Mouse (Mus musculus): ENCODE results near the gene Spop.
A peak's percentile ranks its signal among the peaks of the same experiment; 100 is the strongest.
"Not testable (repeated sequence)": the region's sequence is repeated elsewhere in the genome, so short reads cannot be mapped to it uniquely, and the experiment has no call there.

The Spop gene

DNA sequence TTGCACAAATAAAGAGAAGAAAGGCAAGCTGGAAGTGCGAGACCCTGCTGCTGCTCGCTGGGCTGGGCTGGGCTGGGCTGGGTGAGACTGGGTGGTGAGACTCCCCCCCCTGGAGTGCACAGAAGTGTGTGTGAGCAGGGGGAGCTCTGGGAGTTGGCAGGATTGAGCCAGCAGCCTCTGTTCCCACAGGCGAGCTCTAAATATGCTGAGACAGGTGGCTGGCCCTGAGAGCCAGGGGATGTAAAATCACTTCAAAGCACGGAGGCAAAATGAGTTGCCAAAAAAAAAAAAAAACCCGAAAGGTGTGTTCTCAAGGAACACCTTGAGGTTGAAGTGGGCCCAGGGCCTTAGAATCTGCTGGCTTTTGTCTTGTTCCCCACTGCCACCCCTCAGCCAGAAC, 22.1 kb upstream of the Spop start:
- DNase-seq (ENCODE audit: low read depth): no peak

GRCm38 (mm10) chr11:95392223-95392667, 21.6 kb upstream of the Spop start:
- DNase-seq (ENCODE audit: low read depth): no peak

DNA sequence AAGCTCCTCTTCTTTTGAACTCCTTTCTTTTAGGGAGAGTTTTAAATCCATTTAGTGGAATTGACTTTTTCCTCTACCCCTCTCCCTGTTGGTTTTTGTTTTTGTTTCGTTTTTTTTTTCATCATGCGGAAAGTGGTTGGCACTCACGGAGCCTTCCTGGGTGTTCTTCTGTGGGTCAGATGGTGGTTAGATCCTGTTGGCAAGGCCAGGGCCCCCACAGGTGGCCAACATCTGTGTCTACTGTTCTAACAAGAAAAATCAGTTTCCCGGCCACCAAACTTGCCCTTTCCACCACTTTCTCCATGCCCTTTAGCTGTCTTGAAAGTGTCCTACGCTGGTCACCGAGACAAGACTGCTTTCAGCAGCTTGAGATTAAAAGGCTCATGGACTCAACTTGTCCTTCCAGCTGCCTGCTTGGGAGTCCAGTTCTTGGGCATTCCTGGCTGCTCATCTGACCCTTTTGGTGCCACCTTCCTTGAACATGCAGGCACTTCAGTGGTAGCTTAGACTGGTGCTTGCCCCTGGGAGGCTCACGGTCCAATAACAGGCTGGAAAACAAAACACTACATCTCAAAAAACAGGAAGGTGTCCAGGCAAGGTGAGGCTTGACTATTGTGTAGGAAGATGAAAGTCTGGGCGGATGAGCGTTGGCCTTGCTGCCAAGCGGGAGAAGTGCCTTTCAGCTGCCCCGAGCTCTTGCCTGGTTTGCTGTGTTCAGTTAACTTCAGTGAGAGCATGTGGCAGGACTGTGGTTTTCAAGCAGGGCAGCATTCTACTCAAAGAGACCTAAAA, 21.0 kb upstream of the Spop start:
- DNase-seq (ENCODE audit: low read depth): no peak

GRCm38 (mm10) chr11:95393500-95393816, 20.4 kb upstream of the Spop start:
- DNase-seq (ENCODE audit: low read depth): no peak

- no peak for DNase-seq (ENCODE audit: low read depth)
Measured at GRCm38 (mm10) chr11:95394112-95394511, 19.8 kb upstream of the Spop start.

- no peak for DNase-seq (ENCODE audit: low read depth)
Measured at GRCm38 (mm10) chr11:95396548-95396947, 17.3 kb upstream of the Spop start.

DNA sequence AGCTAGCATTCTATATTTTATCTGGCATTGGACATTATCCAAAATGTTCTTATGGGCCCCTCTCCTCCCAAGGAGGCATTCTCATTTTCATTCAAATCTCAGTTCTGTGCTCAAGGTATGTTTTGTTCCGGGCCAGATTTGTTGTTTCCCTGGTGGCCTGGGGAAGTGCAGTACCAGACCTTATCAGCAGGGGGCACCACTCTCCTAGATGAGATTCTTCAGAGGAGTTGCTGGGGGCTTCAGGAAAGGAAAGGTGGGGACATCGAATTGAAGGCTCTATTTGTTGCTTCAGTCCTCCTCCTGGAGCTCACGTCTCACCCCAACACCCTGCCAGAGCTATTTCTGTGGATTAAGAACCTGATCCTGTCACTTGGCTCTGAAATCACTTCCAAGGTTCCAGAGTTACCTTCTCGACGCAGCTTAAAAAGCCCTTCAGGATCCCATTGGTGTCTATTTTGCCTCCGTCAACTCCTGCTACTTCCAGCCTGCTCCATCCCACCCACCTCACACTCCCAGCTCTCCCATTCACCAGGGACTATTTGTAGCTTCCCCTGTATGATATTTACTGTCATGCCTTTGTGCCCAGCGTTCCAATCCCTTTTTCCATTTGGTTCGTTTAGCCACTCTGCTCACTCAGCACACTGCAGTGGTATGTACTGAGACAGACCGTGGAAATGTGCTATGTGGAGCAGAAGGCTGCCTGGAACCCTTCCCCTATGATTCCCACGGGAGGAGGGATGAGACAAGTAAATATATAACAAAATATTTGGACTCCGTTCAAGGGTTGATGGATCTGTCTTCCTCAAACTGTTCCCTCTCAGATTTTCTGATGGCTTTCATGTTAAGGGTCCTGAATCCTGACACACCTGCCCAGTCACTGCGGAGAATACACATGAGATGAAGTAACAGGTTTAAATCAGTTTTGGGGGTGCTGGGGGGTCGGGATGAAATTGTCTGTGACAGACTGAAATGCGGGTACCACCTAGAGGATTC, 15.7 kb upstream of the Spop start:
- peak; percentile 84 for DNase-seq (ENCODE audit: low read depth)

DNA sequence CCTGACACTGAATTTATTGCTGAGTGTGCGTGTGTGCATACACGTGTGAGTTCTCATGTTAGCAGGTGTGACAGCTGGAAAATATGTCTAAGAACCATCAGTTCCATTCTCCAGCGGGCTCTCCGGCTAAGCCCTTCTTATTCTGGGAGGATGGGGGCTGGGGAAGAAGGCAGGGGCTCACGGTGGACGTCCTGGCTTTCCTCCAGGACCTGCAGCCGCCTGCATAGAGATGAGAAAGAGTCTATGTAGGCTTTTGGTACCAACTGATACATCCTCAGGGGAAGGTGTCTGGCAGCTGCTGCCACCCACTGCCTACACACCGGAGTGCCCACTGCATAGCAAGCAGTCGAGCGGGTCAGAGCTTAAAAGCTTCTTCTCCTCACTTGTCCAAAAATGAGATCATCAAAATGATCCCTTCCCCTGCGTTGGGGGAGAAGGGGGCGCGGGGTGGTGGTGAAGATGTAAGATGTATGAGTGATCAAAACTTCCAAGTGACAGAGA, 14.3 kb upstream of the Spop start:
- DNase-seq (ENCODE audit: low read depth): no peak

GRCm38 (mm10) chr11:95401568-95401967, 12.3 kb upstream of the Spop start:
- no peak for DNase-seq (ENCODE audit: low read depth)

DNA sequence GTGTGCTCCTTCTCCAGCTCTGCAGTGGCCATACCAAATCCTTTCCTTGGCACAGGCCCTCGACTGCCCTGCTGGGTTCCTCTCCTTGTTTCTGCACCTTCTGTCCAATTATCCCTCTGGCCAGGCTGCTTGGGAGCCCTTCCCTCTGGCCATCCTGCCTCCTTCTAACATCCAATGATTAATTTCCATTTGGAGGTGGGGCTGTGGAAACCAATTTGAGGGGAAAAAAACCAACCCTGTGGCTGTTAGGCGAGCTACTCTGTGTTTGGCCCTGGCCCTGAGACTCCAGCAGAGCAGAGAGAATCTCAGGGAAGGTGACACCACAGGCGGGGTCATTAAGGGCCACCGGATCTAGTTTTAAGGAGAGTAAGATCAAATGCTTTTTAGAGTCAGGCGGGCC, 11.7 kb upstream of the Spop start:
- no peak for DNase-seq (ENCODE audit: low read depth)

- DNase-seq (ENCODE audit: low read depth): no peak
Measured at GRCm38 (mm10) chr11:95402658-95403101, 11.2 kb upstream of the Spop start.

DNA sequence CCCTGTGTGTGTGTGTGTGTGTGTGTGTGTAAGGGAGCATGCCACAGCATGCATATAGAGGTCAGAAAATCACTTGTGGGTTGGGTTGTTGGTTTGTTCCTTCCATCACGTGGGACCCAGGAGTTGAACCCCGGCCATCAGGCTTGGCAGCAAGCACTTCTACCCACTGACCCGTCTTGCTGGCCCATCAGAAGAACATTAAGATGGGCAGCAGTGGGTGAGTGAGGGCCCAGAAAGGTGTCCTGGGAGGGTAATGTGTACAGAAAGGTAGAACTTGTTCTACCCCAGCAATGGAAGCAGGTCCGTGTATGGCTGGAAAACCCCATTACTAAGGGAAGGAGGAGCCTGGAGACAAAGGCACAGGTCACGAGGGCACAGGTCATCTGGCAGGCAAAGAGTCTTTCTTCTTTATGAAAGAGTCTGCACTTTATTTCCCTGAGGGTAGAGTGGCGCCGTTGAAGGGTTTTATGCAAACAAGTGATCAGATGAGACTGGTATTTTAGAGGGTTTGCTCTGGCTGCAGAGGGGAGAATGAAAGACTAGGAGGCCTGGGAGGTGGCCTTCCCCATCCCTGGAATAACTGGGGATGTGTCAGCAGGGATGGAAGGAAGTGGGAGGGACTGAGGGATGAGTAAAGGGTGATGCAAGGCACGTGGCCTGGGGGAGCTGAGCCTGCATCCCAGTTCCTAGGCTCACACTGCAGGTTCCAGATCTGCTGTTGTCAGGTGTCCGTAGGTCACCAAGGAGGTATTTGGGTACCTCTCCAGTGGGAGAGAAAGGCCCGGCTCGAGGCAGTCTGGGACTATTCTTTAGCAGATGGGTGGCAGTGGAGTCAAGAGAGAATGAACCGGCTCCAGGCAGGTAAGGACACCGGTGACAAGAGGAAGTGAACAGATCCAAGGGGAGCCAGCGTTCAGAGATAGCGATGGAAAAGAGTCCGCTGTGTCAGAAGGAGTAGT, 10.2 kb upstream of the Spop start:
- DNase-seq (ENCODE audit: low read depth): no peak

DNA sequence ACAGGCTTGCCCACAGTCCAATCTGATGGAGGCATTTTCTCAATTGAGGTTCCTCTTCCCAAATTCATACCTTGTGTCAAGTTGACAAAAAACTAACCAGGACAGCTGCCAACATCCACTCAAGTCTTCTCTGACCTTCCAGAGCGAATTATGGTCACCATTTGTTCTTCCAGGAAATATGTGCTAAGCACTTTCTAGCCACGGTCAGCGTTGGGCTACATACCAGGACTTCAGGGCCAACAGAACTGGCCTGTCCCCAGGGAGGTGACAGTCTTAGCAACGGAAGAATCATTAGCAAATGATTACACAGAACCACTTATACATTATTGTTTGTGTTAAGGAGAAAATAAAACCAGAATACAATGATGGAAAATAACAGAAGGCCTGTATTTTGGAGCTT, 8.1 kb upstream of the Spop start:
- DNase-seq (ENCODE audit: low read depth): no peak

GRCm38 (mm10) chr11:95406398-95406797, 7.5 kb upstream of the Spop start:
- DNase-seq (ENCODE audit: low read depth): not testable (repeated sequence)

DNA sequence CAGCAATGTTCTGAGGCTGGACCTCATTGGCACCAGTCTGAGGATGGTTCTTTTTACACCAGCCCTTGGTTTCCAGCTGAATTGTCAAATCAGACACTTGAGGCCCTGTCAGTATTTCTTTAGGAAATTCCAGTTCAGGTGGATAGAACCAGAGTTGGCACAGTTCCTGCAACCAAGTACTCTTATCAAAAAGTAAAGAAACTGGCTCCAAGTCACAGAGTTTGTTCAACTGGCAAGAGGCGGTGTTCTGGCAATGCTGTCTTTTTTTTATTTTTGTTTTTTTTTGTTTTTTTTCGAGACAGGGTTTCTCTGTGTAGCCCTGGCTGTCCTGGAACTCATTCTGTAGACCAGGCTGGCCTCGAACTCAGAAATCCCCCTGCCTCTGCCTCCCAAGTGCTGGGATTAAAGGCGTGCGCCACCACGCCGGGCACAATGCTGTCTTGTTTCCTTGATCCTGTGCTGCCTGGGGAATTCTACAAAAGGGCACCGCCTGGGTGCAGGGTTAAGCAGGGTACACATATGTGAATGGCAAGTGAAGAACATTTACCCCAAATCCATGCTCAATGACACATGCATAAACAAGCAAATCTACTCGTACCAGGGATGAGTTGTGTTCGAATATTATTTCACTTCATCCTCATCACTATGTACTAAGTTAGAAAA, 4.3 kb upstream of the Spop start:
- no peak for DNase-seq (ENCODE audit: low read depth)

DNA sequence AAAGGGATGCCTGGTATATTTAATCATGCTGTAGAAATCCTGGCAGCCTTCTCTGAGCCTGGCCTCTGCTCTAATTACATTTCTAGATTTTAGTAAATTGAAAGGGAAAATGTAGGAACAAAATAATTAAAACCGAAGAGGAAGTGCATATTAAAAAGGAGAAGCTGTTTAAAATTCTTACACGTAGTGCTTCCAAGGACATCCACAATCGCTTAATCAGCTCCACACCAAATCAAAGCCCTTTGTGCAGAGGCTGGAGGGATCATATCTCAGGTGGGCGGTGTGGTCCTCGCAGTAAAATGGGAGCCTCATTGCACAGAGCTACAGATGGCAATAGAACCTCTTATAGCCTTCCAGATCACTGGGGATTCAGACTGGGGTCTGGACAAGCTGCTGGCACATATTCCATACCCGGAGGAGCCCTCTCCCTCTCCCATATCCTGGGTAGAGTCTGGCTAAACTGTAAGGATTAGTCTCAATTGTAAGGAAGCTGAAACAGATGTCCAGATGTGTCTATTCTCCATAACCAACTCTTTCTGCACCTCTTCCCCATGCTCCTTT, 2.3 kb upstream of the Spop start:
- DNase-seq (ENCODE audit: low read depth): no peak

DNA sequence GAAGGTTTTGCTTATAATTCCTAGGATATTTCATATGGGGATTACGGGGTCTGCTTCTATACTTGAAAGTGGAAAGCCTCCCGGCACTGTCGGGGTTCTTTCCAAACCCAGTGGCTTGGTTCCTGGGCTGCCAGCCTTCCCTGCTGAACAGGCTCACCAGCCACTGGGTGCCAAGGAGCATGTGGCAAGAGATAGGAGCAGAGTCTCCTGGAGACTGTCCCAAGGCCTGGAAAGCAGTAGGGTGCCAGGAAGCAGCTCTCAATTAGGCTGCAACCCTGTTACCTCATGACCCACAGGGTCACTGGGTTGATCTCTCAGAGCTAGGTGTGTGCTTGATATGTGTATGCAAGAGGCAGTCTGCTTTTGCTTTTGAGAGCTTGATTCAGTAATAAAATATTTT, 1.3 kb upstream of the Spop start:
- no peak for DNase-seq (ENCODE audit: low read depth)

DNA sequence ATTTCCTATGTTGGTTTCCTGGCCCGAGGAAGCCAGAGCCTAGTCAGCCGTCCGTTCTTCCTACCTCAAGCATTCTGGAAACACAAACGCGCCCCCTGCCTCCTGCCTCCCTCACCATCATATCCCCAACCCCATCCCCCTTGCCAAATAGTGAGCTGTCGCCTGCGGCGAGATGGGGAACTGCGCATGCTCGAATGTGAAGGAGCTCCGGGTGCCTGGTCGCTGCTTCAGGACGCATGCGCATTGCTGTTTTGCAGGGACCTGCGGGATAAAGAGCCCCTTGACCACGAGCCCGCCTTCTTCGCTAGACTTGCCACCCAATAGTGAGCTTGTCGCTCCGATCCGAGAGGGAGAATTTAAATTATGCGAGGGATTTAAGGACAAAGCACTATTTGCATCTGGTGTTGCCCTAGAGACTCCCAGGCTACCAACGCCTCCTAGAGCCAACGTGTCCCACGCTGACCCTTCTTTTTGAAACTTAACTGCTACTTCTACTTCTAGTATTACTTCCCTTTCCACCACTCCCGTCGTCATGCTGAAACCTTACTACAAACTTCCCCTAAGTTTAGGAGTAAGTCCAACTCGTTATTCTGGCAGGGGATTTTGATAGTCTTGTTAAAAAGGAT, 769 bp downstream of the Spop start:
- peak; percentile 98 for DNase-seq (ENCODE audit: low read depth)

DNA sequence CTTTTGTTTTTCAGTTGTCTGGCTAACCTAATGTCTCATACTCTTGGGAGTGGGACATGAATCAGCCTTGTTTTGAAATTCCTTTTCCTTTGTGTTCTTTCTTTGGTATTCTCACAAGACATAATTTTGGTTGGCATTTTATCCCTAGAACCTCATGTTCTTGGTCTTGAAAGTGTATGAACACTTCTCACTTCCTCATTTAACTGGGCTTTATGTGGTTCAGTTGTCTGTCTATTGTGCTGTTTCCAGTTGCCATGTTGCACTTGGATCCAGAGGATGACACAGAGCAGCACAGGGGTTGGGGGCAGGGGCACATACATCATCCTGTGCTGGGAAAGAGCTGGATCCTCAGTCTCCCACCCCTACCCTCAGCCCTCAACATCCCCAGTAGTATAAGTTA, 2.1 kb downstream of the Spop start:
- no peak for DNase-seq (ENCODE audit: low read depth)

GRCm38 (mm10) chr11:95417341-95417740, 3.5 kb downstream of the Spop start:
- no peak for DNase-seq (ENCODE audit: low read depth)
